Mouse (Mus musculus): ENCODE measurements at regions not wholly inside any gene's neighbourhood (a gene's known extent, or its start where the extent isn't known, plus 50 kb on each side); places are given as distances from the start of the nearest gene placed in this dataset.

GRCm38 (mm10) chr15:56065872-56066534, 1411.4 kb downstream of the Slc22a22 start:
- ATAC-seq (ENCODE audit: extremely low read depth, insufficient number of reproducible peaks, low FRiP score, poor library complexity, severe bottlenecking): no peak

GRCm38 (mm10) chr15:56062576-56062975, 1414.8 kb downstream of the Slc22a22 start:
- ATAC-seq (ENCODE audit: extremely low read depth, insufficient number of reproducible peaks, low FRiP score, poor library complexity, severe bottlenecking): no peak

DNA sequence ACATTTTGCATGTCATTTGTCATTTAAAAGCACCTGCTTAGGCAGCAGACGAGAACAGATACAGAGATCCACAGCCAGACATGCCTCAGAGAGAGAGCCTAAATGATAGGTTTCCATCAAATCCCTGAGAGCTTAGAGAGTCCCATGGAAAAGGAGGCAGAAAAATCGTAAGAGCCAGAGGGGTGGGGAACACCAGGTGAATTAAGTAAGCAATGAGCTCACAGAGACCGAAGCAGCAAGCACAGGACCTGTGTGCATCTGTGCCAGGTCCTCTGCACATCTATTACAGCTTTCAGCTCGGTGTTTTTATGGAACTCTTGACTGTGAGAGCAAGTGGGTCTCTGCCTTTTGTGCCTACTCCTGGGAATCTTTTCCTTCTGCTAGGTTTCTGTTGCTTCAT, 1416.1 kb downstream of the Slc22a22 start:
- no peak for ATAC-seq (ENCODE audit: extremely low read depth, insufficient number of reproducible peaks, low FRiP score, poor library complexity, severe bottlenecking)

DNA sequence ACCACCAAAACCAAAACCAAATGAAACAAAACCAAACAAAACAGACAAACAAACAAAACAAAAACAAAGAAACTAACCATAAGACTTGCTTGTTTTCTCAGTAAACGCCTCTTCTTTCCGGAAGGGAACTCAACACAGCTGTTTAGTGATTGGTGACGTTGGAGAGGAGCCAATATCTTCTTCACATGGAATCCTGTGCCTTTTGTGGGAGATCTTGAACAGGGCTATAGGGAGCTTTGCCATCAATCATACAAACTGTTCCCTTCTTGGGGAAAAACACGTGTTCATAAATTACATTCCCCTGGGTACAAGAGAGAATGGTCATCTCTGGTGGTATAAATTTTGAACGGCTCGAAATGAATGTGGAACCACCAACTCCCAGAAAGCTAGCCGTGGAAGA, 1426.7 kb downstream of the Slc22a22 start:
- no peak for ATAC-seq (ENCODE audit: extremely low read depth, insufficient number of reproducible peaks, low FRiP score, poor library complexity, severe bottlenecking)

DNA sequence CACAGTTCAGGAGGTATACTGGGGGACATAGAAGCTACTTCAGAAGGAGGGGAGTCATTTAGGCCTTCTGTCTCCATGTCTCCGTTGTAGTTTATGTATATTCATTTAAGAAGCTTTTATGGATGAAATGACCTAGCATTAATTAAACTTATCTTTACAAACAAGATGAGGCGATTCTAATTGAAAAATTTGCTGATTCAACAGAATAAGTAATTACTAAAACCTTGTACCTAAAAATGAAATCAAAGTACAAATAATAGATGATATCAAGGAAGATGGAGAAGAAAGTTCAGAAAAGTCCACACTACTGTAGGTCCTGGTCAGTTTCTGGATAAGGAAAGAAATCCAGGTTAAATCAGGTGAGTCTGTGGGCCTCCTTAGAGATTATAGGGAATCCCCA, 1429.6 kb downstream of the Slc22a22 start:
- no peak for ATAC-seq (ENCODE audit: extremely low read depth, insufficient number of reproducible peaks, low FRiP score, poor library complexity, severe bottlenecking)

DNA sequence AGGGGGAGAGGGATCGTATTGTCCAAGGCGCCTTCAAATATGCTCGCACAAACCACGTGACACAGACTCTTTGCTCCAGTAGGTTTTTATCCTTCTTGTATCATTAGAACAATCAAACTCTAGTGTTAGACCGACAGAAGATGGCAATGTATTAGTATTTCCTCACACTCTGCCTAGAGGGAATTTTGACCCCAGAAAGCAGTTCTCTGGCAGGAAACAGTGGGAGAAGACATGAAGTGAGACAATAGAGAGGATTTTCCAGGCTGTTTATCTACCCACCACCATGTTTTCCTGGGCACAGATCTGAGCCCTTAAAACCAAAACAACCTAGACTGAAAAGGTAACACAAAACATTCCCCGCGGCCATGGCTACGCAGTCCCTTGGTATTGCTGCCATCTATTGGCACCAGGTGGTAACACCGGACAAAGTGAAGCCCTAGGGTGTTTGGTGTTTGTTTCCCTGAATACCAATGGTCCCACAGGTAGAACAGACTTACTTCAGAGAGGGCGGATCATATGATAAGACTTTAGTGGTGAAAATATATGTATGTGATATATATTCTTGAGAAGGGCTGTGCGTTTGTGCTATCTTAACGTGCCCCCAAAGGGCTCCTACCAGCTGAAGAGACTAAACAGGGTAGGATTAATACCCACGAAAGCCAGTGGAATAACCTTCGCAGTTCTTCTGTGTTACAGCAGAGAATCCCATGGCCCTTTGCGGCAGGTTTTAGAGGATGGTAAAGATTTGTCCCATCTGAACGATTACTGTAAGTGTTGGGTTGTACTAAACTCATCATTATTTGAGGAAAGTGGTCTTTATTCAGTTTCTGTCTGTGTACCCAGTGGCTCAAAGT, 1430.5 kb downstream of the Slc22a22 start:
- ATAC-seq (ENCODE audit: extremely low read depth, insufficient number of reproducible peaks, low FRiP score, poor library complexity, severe bottlenecking): peak; percentile 80

DNA sequence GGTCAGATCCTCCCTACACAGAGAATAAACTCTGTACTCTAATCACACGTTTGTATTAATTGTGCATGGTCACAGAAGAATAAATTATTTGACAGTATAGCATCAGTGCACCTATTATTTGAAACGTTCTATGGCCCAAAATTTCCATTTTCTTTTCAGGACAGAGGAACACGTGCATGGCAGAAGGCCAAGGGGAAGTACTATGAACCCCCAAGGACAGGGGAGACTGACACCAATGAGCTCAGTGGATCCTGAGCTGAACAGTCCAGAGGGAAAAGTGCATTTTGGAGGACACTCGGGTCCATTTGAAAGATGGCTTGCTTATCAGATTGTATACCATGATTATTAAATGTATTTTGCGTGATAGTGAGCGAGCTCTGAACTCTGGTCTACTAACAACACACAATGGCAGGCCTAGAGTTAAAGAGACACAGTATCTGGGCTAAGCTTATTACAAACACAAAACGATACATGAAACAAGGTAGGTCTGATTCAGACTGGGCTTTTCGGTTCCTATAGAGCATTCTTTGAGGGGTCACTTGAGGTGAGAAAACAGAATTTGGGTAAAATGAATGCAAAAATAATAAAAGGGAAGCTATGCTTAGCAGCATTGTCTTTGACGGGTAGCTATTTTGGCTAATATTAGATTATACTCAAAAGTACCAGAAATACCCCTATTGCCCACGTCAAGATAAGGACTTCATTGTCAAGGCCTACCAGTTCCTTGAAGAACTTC, 1431.7 kb downstream of the Slc22a22 start:
- ATAC-seq (ENCODE audit: extremely low read depth, insufficient number of reproducible peaks, low FRiP score, poor library complexity, severe bottlenecking): no peak

DNA sequence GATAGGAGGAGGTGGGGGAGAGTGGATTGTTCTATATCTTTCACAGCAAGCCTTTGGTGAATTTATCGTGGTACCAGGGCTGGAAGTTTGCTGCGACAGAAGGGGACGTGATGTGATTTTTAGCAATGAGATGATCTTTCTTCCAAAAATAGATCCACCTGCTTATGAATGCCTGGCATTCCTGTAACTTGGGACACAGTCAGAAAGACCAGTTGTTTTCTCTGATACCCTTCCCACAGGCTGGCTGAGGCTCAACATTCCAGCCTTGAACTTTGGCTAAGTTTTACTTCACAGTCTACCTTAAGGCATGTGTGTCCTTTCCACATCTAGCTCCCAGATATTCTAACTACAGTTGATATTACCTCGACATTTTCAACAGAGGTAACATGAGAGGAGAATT, 1434.1 kb downstream of the Slc22a22 start:
- no peak for ATAC-seq (ENCODE audit: extremely low read depth, insufficient number of reproducible peaks, low FRiP score, poor library complexity, severe bottlenecking)

DNA sequence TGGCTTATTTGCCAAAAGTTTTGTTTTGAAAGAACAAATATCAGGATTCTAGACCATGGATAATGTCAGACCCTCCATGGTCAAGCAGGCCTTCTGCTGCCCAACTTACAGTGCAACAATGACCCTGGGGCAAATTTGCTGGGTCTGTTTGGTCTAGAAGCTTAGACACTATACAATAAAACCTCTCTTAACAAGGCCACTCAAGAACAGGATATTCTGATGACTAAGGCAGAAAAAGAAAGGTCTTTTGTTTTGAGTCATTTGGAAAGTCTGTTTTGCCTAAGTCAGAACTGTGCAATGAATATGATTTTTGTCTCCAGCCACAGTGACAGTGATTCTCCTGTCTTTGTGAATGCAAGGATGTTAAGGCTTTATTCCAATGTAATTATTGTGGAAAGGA, 1435.0 kb downstream of the Slc22a22 start:
- ATAC-seq (ENCODE audit: extremely low read depth, insufficient number of reproducible peaks, low FRiP score, poor library complexity, severe bottlenecking): no peak

DNA sequence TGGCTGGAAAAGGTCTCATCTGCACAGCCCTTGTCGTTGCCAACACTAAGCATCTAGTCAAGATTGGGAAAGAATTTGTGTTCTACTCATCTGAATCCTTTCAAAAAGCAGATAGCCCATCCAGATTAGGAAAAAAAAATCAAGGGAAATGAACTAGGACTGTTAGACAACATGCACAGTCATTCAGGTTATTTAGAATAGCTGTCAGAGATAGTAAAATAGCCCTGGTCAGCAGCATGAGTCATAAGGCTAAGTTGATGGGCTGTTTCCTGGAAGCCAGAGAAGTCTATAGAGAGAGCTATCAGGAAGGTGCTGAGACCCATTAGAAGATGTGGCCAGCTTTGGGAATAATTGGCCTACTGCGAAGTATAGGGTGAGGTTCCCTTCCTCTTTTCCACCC, 1447.4 kb downstream of the Slc22a22 start:
- ATAC-seq (ENCODE audit: extremely low read depth, insufficient number of reproducible peaks, low FRiP score, poor library complexity, severe bottlenecking): no peak

- no peak for ATAC-seq (ENCODE audit: extremely low read depth, insufficient number of reproducible peaks, low FRiP score, poor library complexity, severe bottlenecking)
These were observed 1450.1 kb downstream of the Slc22a22 start for GRCm38 (mm10) chr15:56027197-56027818.

- no peak for ATAC-seq (ENCODE audit: extremely low read depth, insufficient number of reproducible peaks, low FRiP score, poor library complexity, severe bottlenecking)
These were observed 1452.7 kb downstream of the Slc22a22 start for GRCm38 (mm10) chr15:56024705-56025104.

GRCm38 (mm10) chr15:56023862-56024484, 1453.5 kb downstream of the Slc22a22 start:
- ATAC-seq (ENCODE audit: extremely low read depth, insufficient number of reproducible peaks, low FRiP score, poor library complexity, severe bottlenecking): no peak

- no peak for ATAC-seq (ENCODE audit: extremely low read depth, insufficient number of reproducible peaks, low FRiP score, poor library complexity, severe bottlenecking)
These were observed 1455.1 kb downstream of the Slc22a22 start for GRCm38 (mm10) chr15:56022315-56022714.

DNA sequence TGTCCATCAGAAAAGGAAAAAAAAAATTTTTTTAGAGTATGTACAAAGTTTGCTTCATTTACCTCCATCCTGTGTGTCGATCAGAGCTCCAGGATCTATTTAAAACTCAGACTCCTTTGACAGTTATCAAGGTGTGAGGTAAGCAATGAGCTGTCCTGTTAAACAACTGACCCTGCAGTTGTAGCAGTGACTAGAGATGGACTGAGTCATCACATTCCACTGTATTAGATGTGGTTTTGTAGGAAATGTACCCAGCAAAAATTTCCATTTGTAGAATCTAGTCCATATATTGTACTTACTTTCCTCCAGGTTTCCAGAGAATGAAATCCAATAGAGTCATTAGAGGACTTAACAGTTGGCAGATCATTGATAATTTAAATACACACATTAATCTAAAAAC, 1459.3 kb downstream of the Slc22a22 start:
- no peak for ATAC-seq (ENCODE audit: extremely low read depth, insufficient number of reproducible peaks, low FRiP score, poor library complexity, severe bottlenecking)

DNA sequence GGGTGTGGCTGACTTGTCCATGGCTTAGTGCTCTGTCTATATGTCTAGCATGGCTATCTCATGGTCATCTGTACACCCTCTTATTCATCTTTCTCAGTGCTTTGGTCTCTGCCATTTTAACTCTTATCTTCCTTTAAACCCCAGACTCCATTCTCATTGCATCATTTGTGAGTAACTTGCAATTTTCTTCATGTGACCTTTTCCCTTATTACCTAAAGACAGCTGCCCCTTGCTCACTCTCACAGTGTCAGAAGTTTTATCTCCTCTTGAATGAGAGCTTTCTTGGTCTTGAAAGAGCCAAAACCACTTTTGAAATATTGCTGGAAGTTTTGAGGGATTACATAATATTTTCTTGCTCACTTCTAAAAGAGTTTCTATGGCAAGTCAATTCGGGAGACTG, 1459.9 kb downstream of the Slc22a22 start:
- ATAC-seq (ENCODE audit: extremely low read depth, insufficient number of reproducible peaks, low FRiP score, poor library complexity, severe bottlenecking): no peak

GRCm38 (mm10) chr15:56016070-56016469, 1461.4 kb downstream of the Slc22a22 start:
- ATAC-seq (ENCODE audit: extremely low read depth, insufficient number of reproducible peaks, low FRiP score, poor library complexity, severe bottlenecking): no peak

GRCm38 (mm10) chr15:56014059-56014620, 1463.3 kb downstream of the Slc22a22 start:
- no peak for ATAC-seq (ENCODE audit: extremely low read depth, insufficient number of reproducible peaks, low FRiP score, poor library complexity, severe bottlenecking)
